Mouse (Mus musculus) MEL (cell line): ENCODE data around the gene Oxld1. TPM values are rescaled to one million over a fixed set of nuclear protein-coding genes. Genes with fewer than 3 reads are reported as not detected.

Experiments
- DNase-seq: peaks from one replicate; pipeline ENCODE4 v3.0.0; 2011; ENCODE audit warnings: low read depth, low spot score
- H3K27ac ChIP-seq: 2 replicates; pipeline ENCODE4 v1.5.1; 2012; ENCODE audit warnings: low read depth, mild to moderate bottlenecking, control low read depth, low read length, moderate library complexity; ENCODE audit not compliant: control insufficient read depth
- H3K27me3 ChIP-seq, 2 experiments: fragments of 150-350 bp in 1 of 2; sonication (generic) in 1 of 2; 2 replicates each; pipeline ENCODE4 v1.6.1; 2012; ENCODE audit warnings: low read length in 2 of 2, mild to moderate bottlenecking in 2 of 2, improper control_type of control experiment in 1 of 2, moderate library complexity in 1 of 2; ENCODE audit not compliant: insufficient read depth in 2 of 2, control insufficient read depth in 1 of 2
- H3K36me3 ChIP-seq, 2 experiments: 2 replicates each; pipeline ENCODE4 v1.6.1; 2012 to 2014; ENCODE audit warnings: low read length in 2 of 2, improper control_type of control experiment in 1 of 2, inconsistent platforms in 1 of 2, mild to moderate bottlenecking in 1 of 2; ENCODE audit not compliant: insufficient read depth in 2 of 2, control insufficient read depth in 1 of 2
- H3K4me1 ChIP-seq, 2 experiments: fragments of 150-350 bp in 1 of 2; sonication (generic) in 1 of 2; 2 replicates each; pipeline ENCODE4 v1.6.1; 2012; ENCODE audit warnings: low read length in 2 of 2, improper control_type of control experiment in 1 of 2, mild to moderate bottlenecking in 1 of 2; ENCODE audit not compliant: insufficient read depth in 2 of 2, control insufficient read depth in 1 of 2
- H3K4me3 ChIP-seq, 2 experiments: fragments of 150-350 bp in 1 of 2; sonication (generic) in 1 of 2; 2 replicates each; pipeline ENCODE4 v1.5.1; 2012; ENCODE audit warnings: low read depth in 2 of 2, low read length in 2 of 2, mild to moderate bottlenecking in 2 of 2, moderate library complexity in 2 of 2, control low read depth in 1 of 2, improper control_type of control experiment in 1 of 2; ENCODE audit not compliant: control insufficient read depth in 1 of 2, insufficient read depth in 1 of 2
- H3K79me2 ChIP-seq: 2 replicates; pipeline ENCODE4 v1.6.1; 2012; ENCODE audit warnings: mild to moderate bottlenecking, low read length, moderate library complexity; ENCODE audit not compliant: control insufficient read depth, poor library complexity, insufficient read depth
- H3K9ac ChIP-seq: 2 replicates; pipeline ENCODE4 v1.6.1; 2012; ENCODE audit warnings: low read depth, mild to moderate bottlenecking, control low read depth, low read length, moderate library complexity; ENCODE audit not compliant: control insufficient read depth, poor library complexity, severe bottlenecking
- H3K9me3 ChIP-seq: fragments of 150-350 bp; sonication (generic); replicated peaks from 2 replicates; pipeline ENCODE4 v1.6.1; 2012; ENCODE audit warnings: mild to moderate bottlenecking, low read length, improper control_type of control experiment, moderate library complexity; ENCODE audit not compliant: insufficient read depth
- BHLHE40 ChIP-seq: IDR thresholded peaks from 2 replicates; pipeline ENCODE4 v1.6.1; 2012; ENCODE audit warnings: low read depth, mild to moderate bottlenecking, inconsistent platforms, low read length, improper control_type of control experiment, borderline replicate concordance
- ELF1 ChIP-seq: IDR thresholded peaks from 2 replicates; pipeline ENCODE4 v1.6.1; 2014; ENCODE audit warnings: low read depth, mild to moderate bottlenecking, inconsistent platforms, low read length, improper control_type of control experiment, moderate library complexity
- HCFC1 ChIP-seq: IDR thresholded peaks from 2 replicates; pipeline ENCODE4 v1.6.1; 2012; ENCODE audit warnings: low read depth, mild to moderate bottlenecking, inconsistent platforms, low read length, improper control_type of control experiment, moderate library complexity
- JUND ChIP-seq: IDR thresholded peaks from 2 replicates; pipeline ENCODE4 v1.6.1; 2011; ENCODE audit warnings: low read depth, mild to moderate bottlenecking, improper control_type of control experiment, low read length
- MAFK ChIP-seq: IDR thresholded peaks from 2 replicates; pipeline ENCODE4 v1.6.1; 2011; ENCODE audit warnings: low read depth, mild to moderate bottlenecking, low read length, improper control_type of control experiment, borderline replicate concordance
- MAX ChIP-seq: IDR thresholded peaks from 2 replicates; pipeline ENCODE4 v1.6.1; 2011; ENCODE audit warnings: low read length, improper control_type of control experiment
- MAZ ChIP-seq: IDR thresholded peaks from 2 replicates; pipeline ENCODE4 v1.6.1; 2012; ENCODE audit warnings: low read depth, mild to moderate bottlenecking, inconsistent platforms, low read length, improper control_type of control experiment
- POLR2AphosphoS2 ChIP-seq: IDR thresholded peaks from 2 replicates; pipeline ENCODE4 v1.6.1; 2011; ENCODE audit warnings: low read length, improper control_type of control experiment
- RAD21 ChIP-seq: IDR thresholded peaks from 2 replicates; pipeline ENCODE4 v1.6.1; 2011; ENCODE audit warnings: mild to moderate bottlenecking, low read depth, low read length, improper control_type of control experiment
- RCOR1 ChIP-seq: IDR thresholded peaks from 2 replicates; pipeline ENCODE4 v1.6.1; 2012; ENCODE audit warnings: low read depth, mild to moderate bottlenecking, inconsistent platforms, low read length, improper control_type of control experiment
- SMC3 ChIP-seq: IDR thresholded peaks from 2 replicates; pipeline ENCODE4 v1.6.1; 2011; ENCODE audit warnings: low read depth, low read length, improper control_type of control experiment
- TCF12 ChIP-seq: IDR thresholded peaks from 2 replicates; pipeline ENCODE4 v1.6.1; 2014; ENCODE audit warnings: low read depth, mild to moderate bottlenecking, inconsistent platforms, low read length, improper control_type of control experiment, moderate library complexity
- ZMIZ1 ChIP-seq: IDR thresholded peaks from 2 replicates; pipeline ENCODE4 v1.6.1; 2012; ENCODE audit warnings: low read depth, mild to moderate bottlenecking, inconsistent platforms, low read length, improper control_type of control experiment, moderate library complexity
- polyA plus RNA-seq, 2 experiments: library from polyadenylated mRNA; stranded (reverse) in 1 of 2; unstranded in 1 of 2; fragments of >175 nt in 1 of 2; fragments of >200 nt in 1 of 2; gene quantifications; 2 replicates each; pipeline versions ENCODE4 v1.2.1 to v1.2.4; 2012; ENCODE audit warnings: low replicate concordance in 2 of 2, low read depth in 1 of 2; ENCODE audit not compliant: insufficient read length in 2 of 2, insufficient read depth in 1 of 2, missing spikeins in 1 of 2
- total RNA-seq: library from RNA; depleted of rRNA; stranded (reverse); fragments of 300-350 nt; gene quantifications from 2 replicates; pipeline ENCODE4 v1.2.3, GENCODE M21; 2012

Gene Oxld1
- total and polyA plus RNA-seq, 3 experiments = 15.9 to 17.5 TPM; not detected in 1

- peaks cover 6% of the 10 kb centered on the region; the same call in 1 of the 2 replicates for H3K79me2 ChIP-seq
- TF ChIP-seq POLR2AphosphoS2 (0 out of 2 replicates have a peak, but pooled peaks have one; percentile 6), ELF1 (no peak)
- no peaks in the 10 kb centered on the region for H3K4me1 ChIP-seq
- H3K4me3 ChIP-seq = no peak overlapping the region
- DNase-seq = no peak
- peaks cover 0 to 67% of the 10 kb centered on the region in 2 experiments; a peak in 2 of 4 replicates for H3K36me3 ChIP-seq
- H3K27ac ChIP-seq = no peak overlapping the region
- H3K9me3 ChIP-seq = no peaks in the 10 kb centered on the region
- no peak overlapping the region for H3K9ac ChIP-seq
- no peaks in the 10 kb centered on the region for H3K27me3 ChIP-seq
Observed at GRCm38 (mm10) chr11:120422651-120423568, 35.0 kb downstream of the Oxld1 start.

- H3K27ac ChIP-seq = no peak overlapping the region
- H3K9me3 ChIP-seq = no peaks in the 10 kb centered on the region
- H3K27me3 ChIP-seq = no peaks in the 10 kb centered on the region
- no peaks in the 10 kb centered on the region for H3K4me1 ChIP-seq
- no peak overlapping the region for H3K9ac ChIP-seq
- H3K36me3 ChIP-seq = peaks cover 0 to 58% of the 10 kb centered on the region in 2 experiments; a peak in 2 of 4 replicates
- peaks cover 6% of the 10 kb centered on the region; the same call in 1 of the 2 replicates for H3K79me2 ChIP-seq
- no peak for TF ChIP-seq POLR2AphosphoS2
- TF ChIP-seq JUND = no peak
- no peak for TF ChIP-seq HCFC1
- TF ChIP-seq RCOR1 = no peak
- no peak for TF ChIP-seq SMC3
- no peak for TF ChIP-seq TCF12
- DNase-seq = no peak
- no peak overlapping the region for H3K4me3 ChIP-seq
Observed at GRCm38 (mm10) chr11:120418592-120418991, 39.3 kb downstream of the Oxld1 start.

GRCm38 (mm10) chr11:120417852-120418251 is 40.0 kb downstream of the Oxld1 start:
- H3K9ac ChIP-seq = no peak overlapping the region
- no peaks in the 10 kb centered on the region for H3K27me3 ChIP-seq
- peaks cover 6% of the 10 kb centered on the region; the same call in 1 of the 2 replicates for H3K79me2 ChIP-seq
- no peak overlapping the region for H3K27ac ChIP-seq
- no peak overlapping the region for H3K4me3 ChIP-seq
- H3K36me3 ChIP-seq = peaks cover 0 to 62% of the 10 kb centered on the region in 2 experiments; a peak in 2 of 4 replicates
- no peaks in the 10 kb centered on the region for H3K4me1 ChIP-seq
- no peaks in the 10 kb centered on the region for H3K9me3 ChIP-seq
- DNase-seq = no peak
- TF ChIP-seq RAD21 (no peak), ZMIZ1 (no peak), MAZ (no peak), JUND (no peak), BHLHE40 (no peak), MAFK (no peak), MAX (no peak)
